Mouse (Mus musculus) spleen, adult 2 months (tissue): ENCODE measurements around the gene Klhl36.

Source experiments
- CTCF ChIP-seq: fragments of 200-500 bp; IDR thresholded peaks from 2 replicates; pipeline ENCODE4 v1.5.1; 2011; ENCODE audit warnings: mild to moderate bottlenecking, inconsistent platforms; ENCODE audit not compliant: insufficient read depth, insufficient read length, insufficient replicate concordance; ENCODE audit errors: extremely low read depth
- POLR2A ChIP-seq: fragments of 200-500 bp; IDR thresholded peaks from 2 replicates; pipeline ENCODE4 v1.6.1; 2011; ENCODE audit warnings: low read depth, low read length, inconsistent platforms

DNA sequence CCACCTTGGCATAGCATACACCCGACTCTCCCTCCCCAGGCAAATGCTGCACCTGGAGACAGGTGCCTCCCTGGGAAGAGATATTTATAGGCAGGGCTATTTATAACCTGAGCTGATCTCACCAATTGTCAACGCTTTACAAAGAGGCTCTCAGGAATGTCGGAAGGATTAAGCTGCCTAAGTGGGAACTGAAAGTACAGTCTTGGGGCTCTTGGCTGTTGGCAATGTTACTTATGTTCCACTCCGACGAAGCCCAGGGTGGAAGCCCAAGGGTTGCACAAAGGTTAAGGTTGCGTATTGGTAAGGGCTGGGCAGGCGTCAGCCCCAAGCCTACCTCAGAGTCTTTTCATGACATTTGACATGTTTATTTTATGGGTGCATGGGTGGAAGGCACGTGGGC, 17.5 kb upstream of the Klhl36 start:
- TF ChIP-seq CTCF (no peak), POLR2A (no peak)
